Mouse (Mus musculus) CH12F3 (cell line): Measurements from ENCODE around the gene Tspan3.

Source experiments
- in situ Hi-C: fragments of 300-500 bp; cut with MboI; formaldehyde crosslinking; loops from 2 replicates; pipeline ENCODE4 v1.14.3; 2020; ENCODE audit warnings: low sequenced_read_pairs

The Tspan3 gene

DNA sequence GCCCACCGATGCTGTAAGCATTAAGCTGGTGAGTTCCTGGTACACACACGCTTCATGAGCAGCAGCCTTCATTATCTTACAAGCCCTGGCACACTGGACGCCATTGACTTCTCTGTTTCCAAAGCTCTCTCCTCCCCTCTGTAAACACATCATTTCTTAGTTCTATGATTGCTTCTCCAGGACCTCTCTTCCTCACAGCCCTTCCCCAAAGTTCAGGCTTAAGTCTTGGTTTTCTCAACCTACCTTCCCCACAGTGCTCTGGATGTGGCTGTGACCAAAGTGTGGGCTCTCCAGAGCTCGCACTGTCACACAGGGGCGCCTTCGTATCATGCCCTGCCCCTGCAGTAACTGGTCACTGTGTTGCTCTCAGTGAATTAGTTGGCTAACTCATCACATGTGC, at the start of gene Tspan3:
Tspan3 (minus strand) TSS at position 101 of the 400 bp plus-strand sequence.
- in situ Hi-C loops: no loop called here

DNA sequence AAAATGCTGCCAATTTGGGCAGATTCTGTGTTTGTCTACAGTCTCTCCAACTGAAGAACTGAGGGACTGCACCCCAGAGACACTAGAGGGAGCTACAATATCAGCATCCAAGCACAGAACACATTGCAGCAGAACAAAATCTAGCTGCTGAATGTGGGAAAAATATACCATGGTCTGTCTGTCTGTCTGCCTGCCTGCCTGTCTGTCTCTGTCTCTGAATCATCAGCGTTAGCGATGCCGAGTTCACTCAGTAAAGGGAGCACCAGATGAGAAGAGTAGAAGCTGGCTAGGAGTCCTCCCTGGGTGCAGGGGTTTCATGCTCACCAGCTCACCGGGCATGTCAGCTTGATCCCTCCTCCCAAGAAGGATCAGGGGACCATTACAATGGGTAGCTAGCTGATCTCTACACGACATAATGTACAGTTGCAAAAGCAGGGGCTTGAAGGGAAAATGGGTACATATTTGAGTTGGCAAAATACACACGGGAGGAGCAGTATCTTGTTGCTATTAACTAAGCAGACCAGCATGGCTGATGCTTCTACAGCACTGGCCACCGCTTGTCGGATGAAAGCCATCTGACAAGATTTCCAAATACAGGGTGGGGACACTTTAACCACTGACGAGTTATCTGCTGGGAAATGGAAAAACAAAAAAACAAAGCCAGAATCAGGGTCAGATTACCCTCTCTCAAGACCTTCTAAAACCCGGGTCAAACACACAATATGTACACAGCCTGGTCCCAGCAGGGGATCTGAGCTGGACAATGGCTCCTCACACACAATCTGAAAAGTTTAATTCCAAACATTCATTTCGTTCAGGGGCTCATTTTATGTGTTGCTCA, 48.4 kb upstream of the Tspan3 start:
- in situ Hi-C loops: no loop called here

DNA sequence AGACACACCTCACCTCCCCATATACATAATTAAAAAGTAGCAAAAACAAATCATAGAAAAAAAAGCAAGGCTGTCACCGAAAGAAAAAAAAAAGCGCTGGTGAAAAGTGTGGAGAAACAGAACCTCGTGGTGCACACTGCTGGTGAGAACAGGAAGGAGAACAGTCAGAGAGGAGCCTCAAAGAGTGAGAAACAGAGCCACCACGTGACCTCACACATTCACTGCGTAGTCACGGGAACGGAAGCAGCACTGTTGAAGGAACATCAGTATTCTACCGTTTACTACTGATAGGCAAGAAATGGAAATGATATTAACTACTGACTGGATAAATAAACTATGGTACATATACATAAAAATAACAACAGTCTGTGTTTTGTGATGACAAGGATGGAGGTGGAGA, 43.5 kb upstream of the Tspan3 start:
- in situ Hi-C loops: no loop called here

DNA sequence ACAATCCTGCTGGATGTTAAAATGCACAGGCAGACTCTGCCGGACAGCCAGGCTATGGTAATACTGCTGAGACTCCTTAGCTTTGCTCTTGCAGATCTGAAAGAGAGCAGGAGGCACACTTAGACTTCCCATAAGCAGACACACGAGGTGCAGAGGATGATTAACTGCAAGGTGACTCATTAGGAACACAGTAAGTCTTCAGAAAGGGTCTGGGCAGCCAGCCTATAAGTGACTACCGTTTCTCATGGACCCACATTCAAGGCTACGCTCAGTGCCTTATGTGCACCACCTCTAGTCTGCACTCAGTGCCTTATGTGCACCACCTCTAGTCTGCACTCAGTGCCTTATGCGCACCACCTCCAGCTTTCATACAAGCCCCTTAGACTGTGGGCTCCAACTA, 42.2 kb upstream of the Tspan3 start:
- in situ Hi-C loops: no loop called here

DNA sequence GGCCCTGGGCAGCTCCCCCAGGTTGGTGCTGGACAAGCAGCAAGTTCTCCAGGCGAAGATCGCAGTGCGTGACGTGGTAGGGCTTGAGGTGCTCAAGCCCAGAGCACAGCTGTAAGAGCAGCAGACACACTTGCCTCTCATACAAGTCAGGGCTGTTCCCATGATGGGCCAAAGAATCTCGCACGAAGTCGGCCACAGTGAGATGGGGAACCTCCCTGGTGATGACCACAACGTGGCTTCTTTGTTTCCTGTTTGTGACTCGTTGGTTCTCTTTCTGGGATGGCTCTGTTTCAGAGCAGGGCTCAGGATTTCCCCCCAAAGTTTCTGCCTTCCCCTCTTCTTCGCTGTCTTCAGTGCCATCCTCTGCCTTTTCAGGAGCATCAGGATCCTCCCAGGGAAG, 41.8 kb upstream of the Tspan3 start:
- in situ Hi-C loops: no loop called here

DNA sequence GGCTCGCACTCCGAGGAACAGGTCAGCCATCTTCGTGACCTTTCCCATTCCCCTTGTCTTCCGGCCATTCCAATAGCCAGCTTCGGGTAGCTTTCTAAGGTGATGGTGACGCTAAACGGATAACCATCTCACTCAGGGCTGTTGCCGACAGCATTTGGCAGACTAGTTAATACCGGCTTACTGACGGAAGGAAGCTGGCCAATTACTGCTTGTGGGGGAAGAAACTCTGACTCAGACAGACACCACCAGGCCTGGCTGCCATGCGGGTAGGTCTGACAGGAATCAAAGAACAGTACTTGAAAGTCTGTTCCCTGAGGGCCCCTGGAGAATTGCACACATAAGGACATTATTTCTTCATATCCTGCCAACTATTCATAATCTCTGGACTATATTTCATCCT, 40.1 kb upstream of the Tspan3 start:
- in situ Hi-C loops: no loop called here

DNA sequence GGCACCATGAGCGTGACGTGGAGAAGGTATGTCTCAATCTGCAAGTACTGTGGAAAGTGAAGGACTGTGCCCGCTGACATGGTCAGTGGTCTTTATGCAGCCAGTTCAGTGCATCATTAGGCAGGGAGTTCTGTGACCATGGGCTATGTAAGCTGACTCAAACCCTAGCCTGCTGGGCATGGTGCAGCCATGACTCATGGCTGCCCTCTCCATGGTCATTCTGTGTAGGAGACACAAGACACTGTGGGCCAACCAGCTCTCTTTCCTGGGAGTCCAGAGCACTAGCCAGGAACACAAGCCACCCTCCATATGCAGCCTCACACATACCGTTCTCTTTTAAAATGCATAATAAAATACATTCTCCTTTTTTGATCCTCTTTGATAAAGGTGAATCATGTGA, 39.0 kb upstream of the Tspan3 start:
- in situ Hi-C loops: no loop called here

DNA sequence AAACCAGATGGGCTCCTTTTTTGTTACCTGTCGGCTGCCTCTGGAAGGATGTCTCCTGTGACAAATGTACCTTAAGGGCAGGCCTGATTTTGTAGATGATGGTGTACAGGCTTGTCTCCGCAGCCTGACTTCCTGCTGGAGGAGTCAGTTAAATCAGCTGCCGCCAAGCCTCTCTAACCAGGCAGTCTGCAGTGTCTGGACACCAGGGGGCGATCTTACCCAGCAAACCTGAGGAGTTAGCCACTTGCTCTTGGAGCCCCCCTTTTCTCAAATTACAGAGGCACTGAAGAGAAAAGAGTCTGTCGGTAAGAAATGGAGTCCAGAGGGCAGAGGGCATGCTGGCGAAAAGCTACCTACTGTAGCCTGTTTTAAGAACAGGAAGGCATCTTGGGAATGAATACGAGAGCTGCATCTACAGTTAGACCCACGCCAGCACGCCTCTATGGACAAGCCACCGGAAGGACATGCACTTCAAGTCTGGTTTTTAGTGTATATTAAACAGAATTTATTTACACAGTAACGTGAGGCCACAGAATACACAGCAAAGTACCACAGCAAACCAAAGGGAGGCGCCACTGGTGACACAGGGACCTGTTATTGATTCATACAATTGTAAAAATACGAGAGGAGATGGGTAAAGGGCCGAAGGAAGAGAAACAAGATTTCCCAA, 35.5 kb upstream of the Tspan3 start:
- in situ Hi-C loops: no loop called here

DNA sequence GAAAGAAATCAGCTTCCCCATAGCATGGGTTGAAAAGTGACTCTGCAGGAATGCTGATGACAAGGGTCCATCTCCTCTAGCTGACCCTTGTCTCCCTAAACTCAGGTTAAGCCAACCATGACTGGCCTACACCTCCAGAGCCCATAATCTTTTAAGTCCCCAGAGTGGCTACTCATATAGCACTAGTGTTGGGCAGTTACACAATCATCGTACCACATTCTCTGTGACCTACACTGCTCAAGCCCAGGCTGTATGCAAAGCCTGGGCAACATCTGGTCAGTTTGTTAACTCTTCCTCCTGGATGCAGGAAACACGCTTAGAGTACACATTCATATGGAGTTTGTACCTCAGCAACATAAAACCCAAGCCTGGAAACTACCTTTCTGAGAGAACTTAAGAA, 34.9 kb upstream of the Tspan3 start:
- in situ Hi-C loops: no loop called here

DNA sequence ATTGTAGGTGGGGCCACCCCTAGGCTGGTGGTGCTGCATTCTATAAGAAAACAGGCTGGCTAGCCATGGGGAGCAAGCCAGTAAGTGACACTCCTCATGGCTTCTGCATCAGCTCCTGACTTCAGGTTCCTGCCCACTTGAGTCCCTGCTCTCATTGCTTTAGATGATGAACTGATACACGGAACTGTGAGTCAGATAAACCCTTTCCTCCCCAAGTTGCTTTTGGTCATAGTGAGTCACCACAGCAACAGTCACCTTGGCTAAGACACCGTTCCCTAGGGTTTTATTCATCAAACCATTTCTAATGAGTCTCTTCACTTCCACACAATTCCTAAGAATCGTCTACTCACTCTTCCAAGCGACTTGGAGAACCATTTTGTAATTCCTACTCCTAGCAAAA, 31.6 kb upstream of the Tspan3 start:
- in situ Hi-C loops: no loop called here

DNA sequence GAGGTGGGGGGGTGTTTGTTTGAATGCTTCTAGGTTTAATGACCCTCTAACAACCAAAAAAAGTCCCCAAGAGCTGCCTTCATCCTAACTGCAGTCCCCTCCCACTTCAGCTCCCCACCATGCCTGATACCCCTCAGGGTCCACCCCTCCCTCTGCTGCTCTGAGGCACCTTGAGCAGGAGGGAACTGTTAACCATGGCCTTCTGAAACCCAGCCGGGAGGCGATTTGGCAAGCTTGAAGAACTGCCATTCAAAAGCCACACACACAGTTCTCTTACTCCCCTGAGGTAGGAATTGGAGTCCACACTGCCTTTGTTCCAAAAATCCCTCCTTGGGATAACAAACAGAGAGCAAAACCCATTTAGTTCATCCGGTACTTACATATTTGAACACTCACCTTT, 29.9 kb upstream of the Tspan3 start:
- in situ Hi-C loops: no loop called here

DNA sequence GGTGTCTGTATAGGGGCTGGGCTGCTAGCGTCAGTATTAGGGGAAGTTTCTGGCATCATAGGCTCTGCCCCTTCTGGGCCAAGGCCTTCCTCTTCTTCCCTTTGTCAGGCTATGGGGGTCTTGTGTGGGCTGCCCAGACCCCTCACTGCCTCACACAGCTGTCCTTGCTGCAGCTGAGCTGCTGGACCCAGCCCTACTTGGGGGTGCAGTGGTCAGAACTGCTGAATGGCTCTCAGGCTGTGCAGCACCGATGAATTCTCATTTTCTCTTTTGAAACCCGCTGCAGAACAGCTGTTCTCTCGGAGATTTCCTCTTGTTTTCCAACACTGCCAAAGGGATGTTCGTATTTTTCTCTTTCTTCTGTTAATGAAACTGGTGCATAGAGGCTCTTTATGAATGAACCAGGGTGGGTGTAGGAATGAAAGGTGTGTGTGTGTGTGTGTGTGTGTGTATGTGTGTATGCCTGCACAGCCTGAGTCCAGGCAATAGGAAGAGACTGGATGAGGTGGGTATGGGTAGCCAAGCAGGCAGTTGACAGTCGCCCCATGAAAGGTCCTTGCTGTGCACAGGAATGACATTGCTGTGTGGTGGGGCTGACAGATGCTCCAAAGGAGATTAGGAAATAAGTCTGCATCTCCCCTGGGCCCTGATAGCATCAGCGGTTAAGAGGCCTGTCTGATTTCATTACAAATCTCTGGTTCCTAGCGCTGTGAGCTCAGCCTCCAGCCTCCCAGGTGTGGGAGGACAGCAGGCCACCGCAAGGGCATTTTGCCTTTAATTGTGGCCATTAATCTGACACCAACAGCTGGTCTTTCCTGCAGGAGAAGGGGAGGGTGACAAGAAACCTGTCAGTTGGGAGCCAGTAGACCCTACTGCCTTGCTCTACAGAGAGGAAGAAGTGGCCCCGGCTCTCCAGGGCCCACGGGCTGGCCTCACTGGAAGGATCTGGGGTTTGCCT, 26.5 kb upstream of the Tspan3 start:
- in situ Hi-C loops: no loop called here

DNA sequence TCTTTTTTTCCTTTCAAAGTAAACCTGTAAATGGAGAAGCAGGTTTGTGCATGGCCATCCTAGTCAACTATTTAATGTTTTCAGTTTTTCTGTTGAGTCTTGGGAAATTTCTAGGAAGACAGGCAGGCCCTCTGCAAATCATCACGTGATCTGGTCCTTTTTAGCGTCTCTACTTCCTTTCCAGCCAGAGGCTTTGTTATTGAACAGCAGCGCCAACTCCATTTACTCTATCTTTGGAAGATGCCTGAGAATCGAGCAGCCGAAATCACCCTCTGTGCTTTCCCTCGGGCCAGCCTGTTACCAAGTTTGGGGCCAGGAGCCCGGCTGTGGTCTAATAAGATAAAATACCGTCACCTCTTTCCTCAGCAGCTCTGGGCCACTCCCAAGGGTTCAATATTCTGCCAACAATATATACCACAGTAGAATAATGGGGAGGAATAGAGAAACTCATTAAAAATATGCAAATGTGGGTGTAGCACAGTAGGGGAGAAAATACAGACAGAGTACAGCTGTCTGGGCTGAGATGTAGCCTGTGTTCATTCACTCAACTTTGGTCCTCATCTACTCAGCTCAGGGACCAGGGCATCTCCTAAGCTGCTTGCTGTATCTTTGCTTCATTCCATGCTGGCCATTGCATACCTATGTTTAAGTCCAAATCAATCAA, 15.0 kb upstream of the Tspan3 start:
- in situ Hi-C loops: no loop called here

DNA sequence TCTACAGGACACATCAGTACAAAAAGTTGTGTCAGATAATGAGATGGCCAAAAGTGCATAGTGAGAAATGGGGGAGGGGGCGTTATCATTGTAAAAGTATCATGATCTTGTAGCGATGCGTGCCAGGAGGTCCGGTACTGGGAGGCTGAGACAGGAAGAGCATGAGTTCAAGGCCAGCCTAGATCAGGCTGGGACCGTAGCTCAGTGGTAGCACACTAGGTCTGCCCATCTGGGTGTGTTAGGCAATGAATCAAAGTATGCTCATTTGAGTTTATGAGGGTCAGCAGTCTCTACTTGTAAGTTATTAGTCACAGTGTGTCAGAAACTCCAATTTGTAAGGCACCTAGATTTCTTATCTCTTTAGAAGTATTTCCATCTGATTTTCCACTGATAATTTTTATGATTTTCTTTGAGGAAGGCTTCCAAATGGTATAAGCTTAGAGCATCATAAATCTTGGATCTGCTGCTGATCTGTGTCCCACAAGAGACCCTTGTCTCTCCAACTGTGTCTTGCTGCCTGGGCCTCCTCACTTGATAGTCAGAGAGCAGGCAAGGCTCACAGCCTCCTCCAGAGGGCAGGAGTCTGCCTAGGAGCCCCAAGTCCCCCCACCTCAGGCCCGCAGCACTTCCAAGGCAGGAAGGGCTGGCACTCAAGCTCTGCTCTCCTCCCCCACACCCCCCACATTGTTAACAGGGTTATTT, 14.3 kb upstream of the Tspan3 start:
- in situ Hi-C loops: no loop called here

DNA sequence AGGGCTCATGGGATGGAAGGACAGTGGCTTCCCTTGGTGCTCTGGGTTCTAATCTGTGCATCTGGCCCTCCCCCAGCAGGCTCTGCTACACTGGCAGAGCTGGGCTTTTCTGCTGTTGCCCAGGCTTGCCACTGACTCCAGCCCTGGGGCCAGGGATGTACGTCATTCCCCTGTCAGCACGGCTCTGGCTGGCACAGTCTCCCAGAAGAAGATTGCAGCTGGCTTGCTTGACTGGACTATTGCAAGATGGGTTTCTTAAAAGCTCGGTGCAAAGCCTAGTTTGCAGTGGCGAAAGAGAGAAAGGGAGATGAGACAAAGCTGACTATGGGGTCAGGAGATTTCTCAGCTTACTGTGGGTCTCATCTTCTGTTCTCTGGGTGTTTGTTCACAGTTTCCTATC, 12.1 kb upstream of the Tspan3 start:
- in situ Hi-C loops: no loop called here

DNA sequence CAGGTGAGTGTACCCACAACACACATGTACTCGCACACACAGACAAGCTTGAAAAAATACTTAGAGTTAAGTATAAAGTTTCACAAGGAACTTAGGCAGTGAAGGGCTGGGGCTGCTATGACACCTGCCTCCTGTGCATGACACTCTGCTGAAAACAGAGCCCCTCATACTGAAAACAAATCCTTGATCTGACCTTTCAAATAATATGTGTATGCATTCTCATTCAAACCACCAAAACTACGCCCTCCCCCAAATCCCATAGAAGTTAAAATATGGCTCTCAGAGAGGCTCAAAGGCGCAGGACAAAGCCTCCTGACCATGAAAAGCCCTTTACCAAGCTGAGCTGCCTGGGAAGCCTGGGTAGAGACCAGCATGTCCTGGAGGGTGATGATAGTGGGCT, 10.0 kb upstream of the Tspan3 start:
- in situ Hi-C loops: no loop called here

DNA sequence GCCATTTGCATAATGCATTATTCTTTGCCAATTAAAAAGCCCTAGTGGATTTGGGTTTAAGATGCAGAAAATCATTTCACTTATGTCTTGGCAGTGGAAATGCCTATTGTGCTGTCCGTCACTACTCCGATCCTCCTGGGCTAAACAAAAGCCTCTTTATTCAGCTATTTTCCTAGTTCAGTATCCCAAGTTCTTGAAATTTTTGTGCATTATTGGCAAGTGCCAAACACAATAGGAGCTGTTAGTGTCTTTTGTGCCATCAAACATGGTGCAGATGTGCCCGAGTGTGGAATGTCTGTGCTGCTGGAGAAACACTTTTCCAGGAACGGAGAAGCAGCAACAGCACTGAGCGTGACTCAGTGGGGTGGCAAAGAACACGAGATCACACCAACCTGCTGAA, 2.4 kb upstream of the Tspan3 start:
- in situ Hi-C loops: no loop called here

DNA sequence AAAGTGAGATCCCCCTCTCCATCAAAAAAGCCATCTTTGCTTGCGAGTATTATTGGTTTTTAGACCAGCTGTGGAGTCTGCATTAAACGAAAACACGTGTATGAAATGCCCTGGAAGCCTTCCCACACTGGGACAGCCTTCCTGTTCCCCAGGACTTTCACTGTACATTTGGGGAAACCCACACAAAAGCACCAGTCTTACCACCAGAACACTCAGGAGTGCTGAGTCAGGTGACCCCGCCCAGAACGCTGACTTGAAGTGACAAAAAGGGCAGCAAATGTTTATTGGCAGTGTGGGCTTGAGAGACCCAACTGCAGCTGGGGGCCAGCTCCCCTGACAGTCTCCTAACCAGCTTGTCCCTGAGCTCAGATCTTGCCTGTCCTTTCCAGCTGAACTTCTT, 884 bp upstream of the Tspan3 start:
- in situ Hi-C loops: no loop called here

DNA sequence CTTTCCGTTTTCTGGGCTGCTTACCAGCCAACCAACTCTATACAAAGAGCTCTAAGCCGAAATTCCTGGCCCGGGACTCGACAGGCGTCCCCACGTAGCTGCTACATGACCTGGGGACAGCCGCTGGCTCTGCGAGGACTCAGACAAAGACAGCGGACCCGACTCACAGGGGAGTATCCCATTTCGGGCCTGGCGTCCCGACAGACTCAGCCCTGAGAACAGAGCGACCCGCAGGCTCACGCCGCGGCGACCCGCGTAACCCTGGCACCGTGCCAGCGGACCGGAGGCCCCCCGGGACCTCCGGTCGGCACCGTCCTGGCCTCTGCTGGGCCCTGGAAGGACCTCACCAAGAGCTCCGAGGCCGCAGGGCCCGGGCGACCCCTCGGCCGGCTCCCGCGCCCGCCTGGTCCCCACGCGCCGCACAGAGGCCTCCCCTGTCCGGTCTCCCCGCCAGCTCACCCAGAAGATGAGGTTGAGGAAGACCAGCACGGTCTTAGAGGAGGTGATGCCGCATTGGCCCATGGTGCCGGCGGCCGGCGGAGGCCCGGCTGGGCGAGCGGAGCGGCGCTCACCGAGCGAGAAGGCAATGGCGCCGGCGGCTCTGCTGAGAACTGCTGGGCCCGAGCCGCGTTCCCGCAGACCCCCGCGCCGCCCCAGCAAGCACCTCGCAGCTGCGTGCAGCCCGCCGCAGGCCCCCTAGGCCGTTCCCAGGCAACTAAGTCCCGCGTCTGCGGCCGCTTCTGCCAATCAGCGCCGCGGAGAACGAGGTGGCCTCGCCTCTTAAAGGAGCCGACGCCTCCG, 4.7 kb downstream of the Tspan3 start:
- in situ Hi-C loops: no loop called here

DNA sequence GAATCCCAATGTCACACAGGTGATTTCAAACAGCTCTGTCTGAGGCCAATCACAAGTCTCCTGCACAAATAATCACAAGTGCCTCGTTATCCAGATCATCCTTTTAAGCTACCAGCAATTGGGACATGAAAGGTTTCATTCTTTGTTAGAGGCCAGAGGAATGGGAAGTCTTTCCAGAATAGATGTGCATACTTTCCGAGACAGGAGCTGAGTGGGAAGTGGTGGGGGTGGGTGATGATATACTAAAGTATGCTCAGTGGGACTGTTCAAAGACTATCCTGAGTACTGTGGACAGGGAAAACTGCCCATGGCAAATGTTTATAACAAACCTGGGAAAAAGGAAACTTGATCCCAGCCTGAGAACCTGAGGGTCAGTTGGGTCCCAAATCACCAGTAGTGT, 5.8 kb downstream of the Tspan3 start:
- in situ Hi-C loops: no loop called here
